Mouse (Mus musculus): ENCODE data around the gene Strbp. TPM values are rescaled to one million over a fixed set of nuclear protein-coding genes. Genes with fewer than 3 reads are reported as not detected.
"Not testable (repeated sequence)": the region's sequence is repeated elsewhere in the genome, so short reads cannot be mapped to it uniquely, and the experiment has no call there.

Strbp gene
- total RNA-seq, 2 experiments from 2014 or later = 13.4 to 17.9 TPM

- no peak for DNase-seq
These were observed 184.4 kb downstream of the Strbp start for GRCm38 (mm10) chr2:37519286-37519640.

- no peak for DNase-seq
These were observed 184.9 kb downstream of the Strbp start for GRCm38 (mm10) chr2:37518561-37519285.

GRCm38 (mm10) chr2:37516922-37517462 is 186.7 kb downstream of the Strbp start:
- no peak for DNase-seq

GRCm38 (mm10) chr2:37516030-37516710 is 187.5 kb downstream of the Strbp start, which contains the start of gene Gpr21:
Gpr21 (plus strand) TSS chr2:37516332.
- no peak for DNase-seq

GRCm38 (mm10) chr2:37511134-37511901 is 192.3 kb downstream of the Strbp start:
- no peak for DNase-seq

- not testable (repeated sequence) for DNase-seq
These were observed 197.8 kb downstream of the Strbp start for GRCm38 (mm10) chr2:37505856-37506255.

GRCm38 (mm10) chr2:37497321-37497720 is 206.3 kb downstream of the Strbp start:
- no peak for DNase-seq

GRCm38 (mm10) chr2:37488956-37489355 is 214.7 kb downstream of the Strbp start:
- DNase-seq = no peak

- no peak for DNase-seq
These were observed 217.3 kb downstream of the Strbp start for GRCm38 (mm10) chr2:37486408-37486807.

GRCm38 (mm10) chr2:37485370-37485769 is 218.3 kb downstream of the Strbp start:
- DNase-seq = peak; percentile 22 to 78

GRCm38 (mm10) chr2:37484165-37484564 is 219.5 kb downstream of the Strbp start:
- DNase-seq = no peak

- no peak for DNase-seq
These were observed 223.6 kb downstream of the Strbp start for GRCm38 (mm10) chr2:37480039-37480438.

- no peak for DNase-seq
These were observed 224.1 kb downstream of the Strbp start for GRCm38 (mm10) chr2:37479559-37479958.

GRCm38 (mm10) chr2:37466266-37466665 is 237.4 kb downstream of the Strbp start:
- no peak for DNase-seq

GRCm38 (mm10) chr2:37460707-37461106 is 243.0 kb downstream of the Strbp start:
- no peak for DNase-seq

GRCm38 (mm10) chr2:37452376-37452760 is 251.3 kb downstream of the Strbp start:
- no peak for DNase-seq

- peak; percentile 92 to 97 for DNase-seq
These were observed 251.8 kb downstream of the Strbp start for GRCm38 (mm10) chr2:37451667-37452375.

GRCm38 (mm10) chr2:37442611-37443591 is 260.8 kb downstream of the Strbp start, which contains the start of the genes Zbtb26, Zbtb6 and Rabgap1:
Zbtb26 (minus strand) TSS chr2:37443135.
Zbtb6 (minus strand) TSS chr2:37443171.
Rabgap1 (plus strand) TSS chr2:37443279.
- peak; percentile 98 for DNase-seq

All from heart, adult 18-20 months (tissue).